Mouse (Mus musculus): ENCODE data around the gene Spaca5. TPM values are rescaled to one million over a fixed set of nuclear protein-coding genes. Genes with fewer than 3 reads are reported as not detected.

Spaca5 gene
- not detected for total RNA-seq (2021)
- long read RNA-seq, experiment 1: 0 reads
- long read RNA-seq, experiment 2: 0 reads

DNA sequence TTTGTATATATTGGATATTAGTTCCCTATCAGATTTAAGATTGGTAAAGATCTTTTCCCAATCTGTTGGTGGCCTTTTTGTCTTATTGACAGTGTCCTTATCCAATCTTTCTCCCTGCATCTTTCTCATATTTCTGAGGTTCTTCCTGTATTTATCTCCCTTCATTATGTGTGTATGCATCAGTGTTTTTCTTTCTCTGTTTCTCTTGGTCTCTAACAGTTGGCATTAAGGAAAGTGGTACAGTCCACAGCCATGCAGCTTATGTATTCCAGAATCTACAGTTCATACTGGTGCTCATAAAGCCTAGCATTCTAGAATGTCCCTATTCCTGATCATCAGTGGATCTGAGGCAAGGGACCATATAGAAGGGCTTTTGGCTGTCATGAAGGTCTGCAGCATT, at the start of gene Spaca5:
TSS of gene Spaca5 (plus strand) at position 301 of the 400 bp plus-strand sequence.
- no peak for DNase-seq

- no peak for DNase-seq
Measured at GRCm38 (mm10) chrX:21061460-21061859, 6.7 kb upstream of the Spaca5 start.

DNA sequence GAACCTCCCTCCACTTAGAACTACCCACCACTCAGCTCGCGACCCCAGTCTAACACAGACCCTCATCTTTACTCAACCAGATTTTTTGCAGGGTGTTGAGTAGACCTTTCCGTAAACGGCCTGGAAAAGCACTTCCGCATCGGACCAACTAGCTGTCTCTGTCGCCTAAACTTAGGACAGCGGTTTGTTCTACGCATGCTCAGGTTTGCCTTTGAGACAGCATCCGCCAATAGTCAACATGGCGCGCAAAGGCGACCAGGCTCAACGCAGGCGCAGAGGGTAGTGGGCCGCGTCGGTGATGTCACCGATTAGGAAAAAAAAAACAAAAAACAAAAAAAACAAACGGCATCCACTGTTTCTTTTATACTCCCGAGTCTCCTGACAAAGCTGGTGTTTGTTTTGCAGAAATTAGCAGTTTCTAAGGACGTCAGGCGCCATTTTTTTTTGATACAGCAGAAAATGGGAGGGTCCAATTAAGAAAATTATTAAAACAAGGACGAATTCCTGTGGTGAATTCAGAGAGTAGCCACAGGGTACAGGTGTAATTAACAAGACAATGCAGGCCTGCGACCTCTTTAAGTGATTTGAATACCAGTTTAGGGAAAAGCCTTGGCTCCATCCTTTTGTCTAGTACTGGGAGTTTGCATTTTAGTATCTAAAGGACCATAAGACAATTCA, 6.2 kb upstream of the Spaca5 start, which contains the start of gene Zfp182:
TSS of gene Zfp182 (minus strand) at position 451 of the 678 bp plus-strand sequence.
- DNase-seq: peak; percentile 66

DNA sequence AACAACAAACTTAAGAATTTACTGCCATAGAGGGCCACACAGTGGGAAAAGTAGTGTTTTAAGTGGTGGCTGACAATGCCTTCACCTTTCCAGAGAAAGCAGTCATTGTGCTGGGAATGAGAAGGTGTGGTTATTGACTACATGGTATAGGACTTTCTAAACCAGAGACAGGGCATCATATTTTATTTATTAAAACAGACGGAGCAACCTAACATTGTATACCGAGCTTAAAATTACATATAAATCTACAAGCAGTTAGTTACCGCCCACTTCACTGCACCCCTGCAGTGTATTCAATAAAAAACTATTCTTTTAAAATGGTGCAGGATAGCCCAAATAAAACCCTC, 5.7 kb upstream of the Spaca5 start:
- no peak for DNase-seq

GRCm38 (mm10) chrX:21088645-21088982, 20.4 kb downstream of the Spaca5 start:
- DNase-seq: no peak

DNA sequence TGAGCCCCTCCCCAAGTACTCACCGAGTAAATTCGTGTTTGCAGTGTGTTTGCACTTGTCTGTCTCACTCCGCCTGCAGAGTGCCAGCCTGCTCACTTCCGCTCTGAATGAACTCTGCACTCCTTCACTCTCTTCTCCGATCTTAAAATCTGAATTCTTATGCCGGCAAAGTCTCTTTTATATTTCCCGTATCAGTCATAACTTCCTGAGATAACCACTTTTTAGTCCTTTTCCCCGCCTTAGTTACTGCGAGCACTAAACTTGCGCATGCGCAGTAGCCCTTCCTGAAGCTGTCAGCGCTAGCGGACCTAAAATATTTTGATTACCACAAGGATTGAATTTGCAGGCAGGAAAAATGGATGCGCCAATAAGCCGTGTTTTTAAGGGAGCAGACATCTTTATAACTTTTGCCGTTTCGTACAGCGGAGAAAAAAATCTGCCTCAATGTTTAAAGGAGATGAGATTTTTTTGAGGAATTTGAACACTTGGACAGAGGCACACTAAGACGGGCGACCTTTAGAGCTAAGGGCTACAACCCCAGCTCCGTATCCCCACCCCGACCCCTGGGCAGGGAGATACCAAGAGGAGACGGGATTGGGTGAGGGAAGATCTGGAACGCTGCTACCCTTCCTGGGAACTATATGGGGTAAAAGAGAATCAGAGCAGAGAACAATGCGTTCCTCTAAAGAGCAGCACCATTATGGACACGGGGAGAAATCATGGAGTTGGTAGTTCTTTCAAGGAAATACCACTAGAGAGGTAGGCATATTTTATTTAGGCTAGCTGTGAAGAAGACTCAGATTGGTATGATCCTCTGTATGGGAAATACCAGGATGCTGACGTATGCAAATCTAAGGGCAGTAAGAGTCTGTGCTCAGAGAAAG, 21.0 kb downstream of the Spaca5 start, which contains the start of gene Zfp300:
TSS of gene Zfp300 (minus strand) at position 545 of the 884 bp plus-strand sequence.
- DNase-seq: peak; percentile 59

DNA sequence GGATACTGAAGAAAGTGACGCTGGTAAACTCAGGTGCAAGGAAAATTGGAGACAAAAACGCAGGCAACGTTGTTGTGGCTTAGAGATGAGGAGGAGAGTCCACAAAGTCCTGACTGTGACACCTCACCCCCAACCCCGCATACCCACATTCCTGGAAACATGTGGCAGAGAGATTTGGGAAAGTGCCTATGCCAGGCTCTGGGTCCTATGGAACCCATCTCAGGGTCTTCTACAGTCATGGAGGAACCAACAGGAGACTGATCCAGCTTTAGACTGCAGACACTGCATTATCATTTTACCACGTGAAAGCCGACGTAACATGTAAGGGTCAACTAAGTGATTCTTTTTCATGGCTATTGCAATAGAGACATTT, 21.6 kb downstream of the Spaca5 start:
- DNase-seq: no peak

- DNase-seq: no peak
Measured at GRCm38 (mm10) chrX:21115520-21115919, 47.3 kb downstream of the Spaca5 start, which contains the start of gene Ssxa1. Gene Ssxa1, plus strand, starts transcription at chrX:21115820.

Other genes with a start within 250 kb of the Spaca5 start
- gene Timp1, start 198.2 kb upstream of the Spaca5 start, total RNA-seq (2021): 10 to 100 TPM in 1 of 2 experiments, 1 to 10 TPM in 1; 7.9 to 22.1 TPM
- gene Syn1, start 147.4 kb upstream of the Spaca5 start, total RNA-seq (2021): 1 to 10 TPM in 1 of 2 experiments, under 1 TPM in 1; 0.56 to 1.1 TPM
- gene Cfp, start 136.9 kb upstream of the Spaca5 start, total RNA-seq (2021): 1 to 10 TPM; 6.7 to 8.6 TPM
- gene Elk1, start 117.8 kb upstream of the Spaca5 start, total RNA-seq (2021): 1 to 10 TPM; 8.8 to 9.9 TPM
- gene Uxt, start 106.4 kb upstream of the Spaca5 start, total RNA-seq (2021): 10 to 100 TPM; 25.1 to 25.5 TPM
- gene Zfp182, start 6.1 kb upstream of the Spaca5 start, total RNA-seq (2021): 1 to 10 TPM; 2.8 to 4.4 TPM
- gene Zfp300, start 21.1 kb downstream of the Spaca5 start, total RNA-seq (2021): under 1 TPM; 0.94 to 0.99 TPM
- not detected for gene Ssxa1, start 47.4 kb downstream of the Spaca5 start, total RNA-seq (2021)
- not detected for gene Gm21876, start 107.2 kb downstream of the Spaca5 start, total RNA-seq (2021)